ENCODE assay signal across 16 mouse cellular contexts in the genomic region with DNA sequence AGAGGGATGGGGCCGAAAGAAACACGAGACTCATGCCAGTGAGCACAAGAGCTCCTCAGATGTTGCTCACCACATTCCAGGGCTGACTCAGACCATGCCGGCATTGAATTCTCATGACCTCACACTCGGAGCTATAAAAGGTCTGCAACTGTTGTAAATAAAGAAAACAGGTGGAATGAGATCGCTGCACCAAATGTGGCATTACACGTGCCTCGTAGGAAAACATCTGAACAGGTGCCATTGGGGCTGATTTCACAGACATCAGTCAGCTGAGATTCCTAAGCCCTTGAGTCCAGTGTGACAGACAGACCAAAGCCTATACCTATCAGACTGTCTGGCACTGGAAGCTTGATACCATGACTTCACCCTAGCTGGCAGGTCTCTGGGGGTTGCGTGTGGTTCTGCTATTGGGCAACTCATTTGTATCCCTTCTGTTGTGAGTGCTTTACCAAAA.
A peak's percentile ranks its signal among the peaks of the same experiment; 100 is the strongest.
DNase-seq lines count a peak whose midpoint lies in the region; ATAC-seq lines count a peak whose summit lies in the region.
"Had no signal": no experiment of that assay in that cellular context is flagged by ENCODE, and none has a peak within 500 bp of the region (broad histone marks: within the 10 kb centered on the region; RNA-seq: fewer than 3 reads in every experiment).

No protein-coding gene starts in this region.

- H3K27ac ChIP-seq in limb, embryonic 11.5 days (replicated peaks; ENCODE audit: low read depth, low read length) = no peak overlapping the region
- no peak overlapping the region for H3K27ac ChIP-seq in limb, embryonic 10.5 days
- H3K27ac ChIP-seq in hindbrain, embryonic 13.5 days = no peak overlapping the region
- H3K27ac ChIP-seq: forebrain, embryonic 10.5 days; intestine, embryonic 15.5 days had no signal

- H3K9me3 ChIP-seq in limb, embryonic 11.5 days (ENCODE audit: control insufficient read depth, low read length) = no peaks in the 10 kb centered on the region
- H3K9me3 ChIP-seq in limb, embryonic 10.5 days (replicated peaks) = no peaks in the 10 kb centered on the region
- no peaks in the 10 kb centered on the region for H3K9me3 ChIP-seq in hindbrain, embryonic 13.5 days
- H3K9me3 ChIP-seq: forebrain, embryonic 10.5 days; intestine, embryonic 15.5 days had no signal

- no peaks in the 10 kb centered on the region for H3K27me3 ChIP-seq in limb, embryonic 11.5 days (ENCODE audit: control insufficient read depth, insufficient read depth, low read length)
- H3K27me3 ChIP-seq in limb, embryonic 10.5 days (ENCODE audit: low read depth, poor library complexity, severe bottlenecking) = no peaks in the 10 kb centered on the region
- no peaks in the 10 kb centered on the region for H3K27me3 ChIP-seq in hindbrain, embryonic 13.5 days
- H3K27me3 ChIP-seq: intestine, embryonic 15.5 days had no signal

- 66% methylated on average over 8 of the region's 8 CpGs for WGBS in limb, embryonic 11.5 days
- 83% methylated on average over 8 of the region's 8 CpGs for WGBS in limb, embryonic 10.5 days
- 88% methylated on average over 8 of the region's 8 CpGs for WGBS in hindbrain, embryonic 13.5 days

- DNase-seq in adrenal gland, adult 2 months = peak; percentile 45
- DNase-seq in adrenal gland, postnatal 10 days = no peak
- peak; percentile 17 for DNase-seq in gastrocnemius, postnatal 14 days
- DNase-seq in gastrocnemius, postnatal 36 days = no peak
- no peak for DNase-seq in limb, embryonic 11.5 days (ENCODE audit: low spot score)
- DNase-seq in limb, embryonic 10.5 days (ENCODE audit: low spot score) = no peak
- DNase-seq: cerebellum, adult 18-20 months; kidney, postnatal 4 days; layer of hippocampus, postnatal 36 days; retina, postnatal 1 day; thymus, postnatal 14 days had no signal

- peak; percentile 72 for ATAC-seq in limb, embryonic 11.5 days (ENCODE audit: insufficient number of reproducible peaks, low FRiP score, low TSS enrichment, low read depth)
- no peak for ATAC-seq in activated CD4-positive, CD25-positive, alpha-beta regulatory T cell, adult 4 months
- no peak for ATAC-seq in hindbrain, embryonic 13.5 days (ENCODE audit: low FRiP score)
- ATAC-seq: intestine, embryonic 15.5 days had no signal

- no peaks in the 10 kb centered on the region for H3K36me3 ChIP-seq in limb, embryonic 11.5 days (ENCODE audit: control insufficient read depth, insufficient read depth, low read length)
- no peaks in the 10 kb centered on the region for H3K36me3 ChIP-seq in limb, embryonic 10.5 days
- no peaks in the 10 kb centered on the region for H3K36me3 ChIP-seq in hindbrain, embryonic 13.5 days
- H3K36me3 ChIP-seq: forebrain, embryonic 10.5 days; intestine, embryonic 15.5 days had no signal

- H3K4me1 ChIP-seq in limb, embryonic 11.5 days (ENCODE audit: control insufficient read depth, insufficient read depth, low read length) = no peaks in the 10 kb centered on the region
- no peaks in the 10 kb centered on the region for H3K4me1 ChIP-seq in limb, embryonic 10.5 days
- H3K4me1 ChIP-seq in hindbrain, embryonic 13.5 days (replicated peaks) = no peaks in the 10 kb centered on the region
- H3K4me1 ChIP-seq: forebrain, embryonic 10.5 days; intestine, embryonic 15.5 days had no signal

- H3K4me2 ChIP-seq in limb, embryonic 11.5 days (ENCODE audit: low read depth, severe bottlenecking) = no peak overlapping the region
- H3K4me2 ChIP-seq in hindbrain, embryonic 13.5 days = no peak overlapping the region
- H3K4me2 ChIP-seq: intestine, embryonic 15.5 days; liver, embryonic 11.5 days had no signal

- no peak overlapping the region for H3K4me3 ChIP-seq in limb, embryonic 11.5 days (ENCODE audit: low read depth, low read length)
- no peak overlapping the region for H3K4me3 ChIP-seq in limb, embryonic 10.5 days
- no peak overlapping the region for H3K4me3 ChIP-seq in hindbrain, embryonic 13.5 days
- H3K4me3 ChIP-seq: forebrain, embryonic 10.5 days; intestine, embryonic 15.5 days had no signal

- intact Hi-C loops in gastrocnemius, postnatal 14 days (cut with DNase I; ENCODE audit: low total_unique reads) = no loop called here
- intact Hi-C loops in gastrocnemius, postnatal 36 days (cut with DNase I) = no loop called here

- no peak overlapping the region for H3K9ac ChIP-seq in limb, embryonic 11.5 days (ENCODE audit: low read length)
- no peak overlapping the region for H3K9ac ChIP-seq in hindbrain, embryonic 13.5 days
- H3K9ac ChIP-seq: intestine, embryonic 15.5 days had no signal

Comparison
In these comparisons a context has a peak if more than half of its experiments do, and no peak if none do; other contexts are left out.
1. DNase-seq: peak in adrenal gland, adult 2 months (single experiment) and gastrocnemius, postnatal 14 days (single experiment); none in adrenal gland, postnatal 10 days (single experiment), gastrocnemius, postnatal 36 days (0 of 2), limb, embryonic 11.5 days (single experiment) and limb, embryonic 10.5 days (single experiment).